Mouse (Mus musculus) heart, embryonic 15.5 days (tissue): Measurements from ENCODE around the gene Tnfsf13b. TPM values are rescaled to one million over a fixed set of nuclear protein-coding genes. Genes with fewer than 3 reads are reported as not detected.

Experiments
- ATAC-seq: fragments of 200-750 bp; cut with Nextera tagmentation; replicated peaks from 2 replicates; pipeline ENCODE4 v1.8.0; 2017; ENCODE audit warnings: low read depth, moderate TSS enrichment; ENCODE audit not compliant: insufficient number of reproducible peaks, insufficient read depth, low FRiP score
- H3K27ac ChIP-seq: fragments of 300-500 bp; sonication (generic); 2 replicates; pipeline ENCODE4 v1.5.1; 2015; ENCODE audit warnings: mild to moderate bottlenecking, inconsistent platforms
- H3K27me3 ChIP-seq: fragments of 300-500 bp; sonication (generic); 2 replicates; pipeline ENCODE4 v1.6.1; 2015; ENCODE audit warnings: inconsistent platforms
- H3K36me3 ChIP-seq: fragments of 300-500 bp; sonication (generic); 2 replicates; pipeline ENCODE4 v1.6.1; 2015; ENCODE audit warnings: mild to moderate bottlenecking, inconsistent platforms
- H3K4me1 ChIP-seq: fragments of 300-500 bp; sonication (generic); replicated peaks from 2 replicates; pipeline ENCODE4 v1.6.1; 2015; ENCODE audit warnings: inconsistent platforms
- H3K4me2 ChIP-seq: fragments of 300-500 bp; sonication (generic); 2 replicates; pipeline ENCODE4 v1.6.1; 2015; ENCODE audit warnings: inconsistent platforms, mild to moderate bottlenecking, moderate library complexity
- H3K4me3 ChIP-seq: fragments of 300-500 bp; sonication (generic); 2 replicates; pipeline ENCODE4 v1.5.1; 2015; ENCODE audit warnings: mild to moderate bottlenecking, inconsistent platforms
- H3K9ac ChIP-seq: fragments of 300-500 bp; sonication (generic); 2 replicates; pipeline ENCODE4 v1.6.1; 2015; ENCODE audit warnings: mild to moderate bottlenecking, inconsistent platforms
- H3K9me3 ChIP-seq: fragments of 300-500 bp; sonication (generic); replicated peaks from 2 replicates; pipeline ENCODE4 v1.6.1; 2016; ENCODE audit warnings: inconsistent platforms
- WGBS: fragments of 180-500 bp; shearing (Covaris S2); methylation state at CpG from one replicate; pipeline ENCODE4 v1.1.7; 2015; ENCODE audit warnings: mixed read lengths; 5-methylcytosine and 5-hydroxymethylcytosine counted together
- polyA plus RNA-seq: library from polyadenylated mRNA; unstranded; fragments of >200 nt; fragmentation: Nextera tagmentation; extraction: Ambion mirVana; gene quantifications from 2 replicates; pipeline ENCODE4 v1.2.1, GENCODE M21; 2015

Tnfsf13b gene
- polyA plus RNA-seq, 1 experiment from 2014 or later: 0.31 TPM

- Histone ChIP-seq H3K4me3 (no peak overlapping the region), H3K9me3 (no peaks in the 10 kb centered on the region), H3K36me3 (peaks cover 5% of the 10 kb centered on the region; the same call in 1 of the 2 replicates), H3K4me2 (no peak overlapping the region), H3K4me1 (peaks cover 30% of the 10 kb centered on the region), H3K9ac (no peak overlapping the region), H3K27ac (no peak overlapping the region), H3K27me3 (no peaks in the 10 kb centered on the region)
- ATAC-seq: no peak
These were observed 26.1 kb upstream of the Tnfsf13b start for GRCm38 (mm10) chr8:9980188-9980587.

GRCm38 (mm10) chr8:10004115-10004514 lies 2.2 kb upstream of the Tnfsf13b start:
- no peak overlapping the region for H3K27ac ChIP-seq
- H3K36me3 ChIP-seq: no peaks in the 10 kb centered on the region
- H3K4me2 ChIP-seq: no peak overlapping the region
- no peak for ATAC-seq
- H3K9ac ChIP-seq: no peak overlapping the region
- peaks cover 4% of the 10 kb centered on the region for H3K27me3 ChIP-seq
- WGBS: 79% methylated on average over 7 of the region's 7 CpGs
- H3K4me1 ChIP-seq: peaks cover 9% of the 10 kb centered on the region
- H3K9me3 ChIP-seq: no peaks in the 10 kb centered on the region
- H3K4me3 ChIP-seq: no peak overlapping the region

GRCm38 (mm10) chr8:10006986-10007659 lies 856 bp downstream of the Tnfsf13b start:
- Histone ChIP-seq H3K27me3 (peaks cover 4% of the 10 kb centered on the region), H3K36me3 (no peaks in the 10 kb centered on the region), H3K27ac (no peak overlapping the region), H3K9ac (peak overlapping the region; percentile 35; the same call in 1 of the 2 replicates), H3K4me2 (peak overlapping the region; percentile 82), H3K9me3 (no peaks in the 10 kb centered on the region), H3K4me3 (peak overlapping the region; percentile 46), H3K4me1 (peaks cover 9% of the 10 kb centered on the region)
- 4% methylated on average over 29 of the region's 29 CpGs for WGBS
- ATAC-seq: no peak

GRCm38 (mm10) chr8:10007660-10008028 lies 1.4 kb downstream of the Tnfsf13b start:
- H3K36me3 ChIP-seq: no peaks in the 10 kb centered on the region

GRCm38 (mm10) chr8:10016252-10016651 lies 10.0 kb downstream of the Tnfsf13b start:
- 56% methylated on average over 1 of the region's 1 CpGs for WGBS
- Histone ChIP-seq H3K9ac (no peak overlapping the region), H3K4me1 (no peaks in the 10 kb centered on the region), H3K9me3 (no peaks in the 10 kb centered on the region), H3K4me3 (no peak overlapping the region), H3K36me3 (no peaks in the 10 kb centered on the region), H3K27ac (no peak overlapping the region), H3K27me3 (no peaks in the 10 kb centered on the region), H3K4me2 (no peak overlapping the region)
- ATAC-seq: no peak

More at GRCm38 (mm10) chr8:10007660-10008028, 1.4 kb downstream of the Tnfsf13b start:
- no peak for ATAC-seq
- Histone ChIP-seq H3K27me3 (peaks cover 4% of the 10 kb centered on the region), H3K4me3 (peak overlapping the region; percentile 46), H3K4me1 (peaks cover 9% of the 10 kb centered on the region), H3K9ac (0 out of 2 replicates have a peak overlapping the region, but pooled peaks have one; percentile 35), H3K9me3 (no peaks in the 10 kb centered on the region), H3K4me2 (peak overlapping the region; percentile 82), H3K27ac (no peak overlapping the region)
- 35% methylated on average over 6 of the region's 6 CpGs for WGBS

- Histone ChIP-seq H3K27me3 (no peaks in the 10 kb centered on the region), H3K9me3 (no peaks in the 10 kb centered on the region), H3K9ac (no peak overlapping the region), H3K36me3 (no peaks in the 10 kb centered on the region), H3K4me1 (no peaks in the 10 kb centered on the region), H3K4me3 (no peak overlapping the region), H3K27ac (no peak overlapping the region), H3K4me2 (no peak overlapping the region)
- ATAC-seq: no peak
- 40% methylated on average over 3 of the region's 3 CpGs for WGBS
These were observed 11.0 kb downstream of the Tnfsf13b start for GRCm38 (mm10) chr8:10017231-10017630.

GRCm38 (mm10) chr8:10030320-10031060 lies 24.2 kb downstream of the Tnfsf13b start:
- no peaks in the 10 kb centered on the region for H3K4me1 ChIP-seq
- H3K9ac ChIP-seq: no peak overlapping the region
- no peak for ATAC-seq
- H3K36me3 ChIP-seq: no peaks in the 10 kb centered on the region
- H3K9me3 ChIP-seq: no peaks in the 10 kb centered on the region
- no peak overlapping the region for H3K27ac ChIP-seq
- 67% methylated on average over 8 of the region's 8 CpGs for WGBS
- H3K27me3 ChIP-seq: no peaks in the 10 kb centered on the region; the same call in 1 of the 2 replicates
- no peak overlapping the region for H3K4me2 ChIP-seq
- H3K4me3 ChIP-seq: no peak overlapping the region

GRCm38 (mm10) chr8:10031177-10031576 lies 24.9 kb downstream of the Tnfsf13b start:
- no peak overlapping the region for H3K27ac ChIP-seq
- H3K4me3 ChIP-seq: no peak overlapping the region
- no peaks in the 10 kb centered on the region for H3K36me3 ChIP-seq
- H3K4me2 ChIP-seq: no peak overlapping the region
- no peak for ATAC-seq
- no peak overlapping the region for H3K9ac ChIP-seq
- no peaks in the 10 kb centered on the region for H3K4me1 ChIP-seq
- 75% methylated on average over 9 of the region's 9 CpGs for WGBS
- H3K27me3 ChIP-seq: no peaks in the 10 kb centered on the region; the same call in 1 of the 2 replicates
- no peaks in the 10 kb centered on the region for H3K9me3 ChIP-seq

- no peaks in the 10 kb centered on the region for H3K36me3 ChIP-seq
- no peak overlapping the region for H3K4me3 ChIP-seq
- 0 out of 2 replicates have a peak, but pooled peaks cover 2% of the 10 kb centered on the region for H3K4me1 ChIP-seq
- no peak overlapping the region for H3K27ac ChIP-seq
- no peak for ATAC-seq
- no peak overlapping the region for H3K4me2 ChIP-seq
- no peaks in the 10 kb centered on the region for H3K27me3 ChIP-seq
- H3K9me3 ChIP-seq: no peaks in the 10 kb centered on the region
- no peak overlapping the region for H3K9ac ChIP-seq
- 18% methylated on average over 3 of the region's 3 CpGs for WGBS
These were observed 34.6 kb downstream of the Tnfsf13b start for GRCm38 (mm10) chr8:10040866-10041265.

GRCm38 (mm10) chr8:10043842-10044510 lies 37.7 kb downstream of the Tnfsf13b start:
- 52% methylated on average over 13 of the region's 13 CpGs for WGBS
- ATAC-seq: no peak

GRCm38 (mm10) chr8:10045743-10046142 lies 39.5 kb downstream of the Tnfsf13b start:
- no peaks in the 10 kb centered on the region for H3K36me3 ChIP-seq
- no peak; the same call in 1 of the 2 replicates for ATAC-seq
- H3K9me3 ChIP-seq: no peaks in the 10 kb centered on the region
- no peaks in the 10 kb centered on the region for H3K27me3 ChIP-seq
- H3K9ac ChIP-seq: no peak overlapping the region
- H3K4me3 ChIP-seq: no peak overlapping the region
- no peak overlapping the region for H3K27ac ChIP-seq
- H3K4me1 ChIP-seq: 0 out of 2 replicates have a peak, but pooled peaks cover under 1% of the 10 kb centered on the region
- WGBS: 31% methylated on average over 1 of the region's 1 CpGs
- no peak overlapping the region for H3K4me2 ChIP-seq

More at GRCm38 (mm10) chr8:10043842-10044510, 37.7 kb downstream of the Tnfsf13b start:
- Histone ChIP-seq H3K4me3 (no peak overlapping the region), H3K36me3 (no peaks in the 10 kb centered on the region), H3K27ac (no peak overlapping the region), H3K9ac (no peak overlapping the region), H3K4me1 (0 out of 2 replicates have a peak, but pooled peaks cover 2% of the 10 kb centered on the region), H3K4me2 (no peak overlapping the region), H3K27me3 (no peaks in the 10 kb centered on the region), H3K9me3 (no peaks in the 10 kb centered on the region)
